ENCODE assay signal across 15 mouse cellular contexts in the genomic region with DNA sequence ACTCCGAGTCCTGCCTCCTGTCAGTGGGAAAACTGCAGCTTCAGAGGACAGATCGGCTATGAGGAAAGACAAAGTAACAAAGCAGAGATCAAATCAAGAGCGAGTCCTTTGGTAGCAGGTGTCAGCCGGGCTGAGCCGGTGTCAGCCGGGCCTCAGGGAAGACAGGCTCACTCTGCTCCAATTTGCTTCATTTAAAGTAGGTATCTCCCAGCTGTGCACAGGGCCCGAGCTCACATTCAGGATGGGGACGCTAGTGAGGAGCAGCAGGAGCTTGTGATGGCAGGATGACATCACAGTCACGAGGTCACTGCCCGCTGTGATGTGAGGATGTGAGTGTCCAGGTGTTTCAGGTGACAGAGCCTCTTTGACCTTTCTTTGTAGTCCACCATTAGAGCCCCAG.
"Had no signal": no experiment of that assay in that cellular context is flagged by ENCODE, and none has a peak within 500 bp of the region (broad histone marks: within the 10 kb centered on the region; RNA-seq: fewer than 3 reads in every experiment).

No protein-coding gene starts in this region.

- H3K4me2 ChIP-seq: liver, embryonic 13.5 days; neural tube, embryonic 12.5 days; neural tube, embryonic 15.5 days had no signal

- H3K27ac ChIP-seq: layer of hippocampus, adult 2 months; left cerebral cortex, adult 2 months; liver, embryonic 13.5 days; neural tube, embryonic 12.5 days; neural tube, embryonic 15.5 days had no signal

- H3K4me1 ChIP-seq: liver, embryonic 13.5 days; neural tube, embryonic 12.5 days; neural tube, embryonic 15.5 days had no signal

- DNase-seq: kidney, adult 18-20 months; kidney, adult 9 months; kidney, postnatal 14 days; layer of hippocampus, adult 9-11 months; layer of hippocampus, postnatal 36 days; liver, embryonic 13.5 days; lung, adult 2 months; lung, postnatal 14 days; lung, postnatal 4 days; thymus, postnatal 25 days had no signal

- H3K36me3 ChIP-seq: liver, embryonic 13.5 days; neural tube, embryonic 12.5 days; neural tube, embryonic 15.5 days had no signal

- ATAC-seq: intestine, embryonic 16.5 days had no signal

- H3K9me3 ChIP-seq: liver, embryonic 13.5 days; neural tube, embryonic 12.5 days; neural tube, embryonic 15.5 days had no signal

- H3K9ac ChIP-seq: liver, embryonic 13.5 days; neural tube, embryonic 12.5 days; neural tube, embryonic 15.5 days had no signal

- H3K27me3 ChIP-seq: liver, embryonic 13.5 days; neural tube, embryonic 12.5 days; neural tube, embryonic 15.5 days had no signal

- H3K4me3 ChIP-seq: layer of hippocampus, adult 2 months; left cerebral cortex, adult 2 months; liver, embryonic 13.5 days; neural tube, embryonic 12.5 days; neural tube, embryonic 15.5 days had no signal
